Mouse (Mus musculus): ENCODE results near the gene Rinl.

Rinl gene

GRCm38 (mm10) chr7:28788307-28789195, at the start of gene Rinl:
TSS of gene Rinl (plus strand) at chr7:28788969.
- DNase-seq = peak in 1 of 2 experiments; percentile 51

DNA sequence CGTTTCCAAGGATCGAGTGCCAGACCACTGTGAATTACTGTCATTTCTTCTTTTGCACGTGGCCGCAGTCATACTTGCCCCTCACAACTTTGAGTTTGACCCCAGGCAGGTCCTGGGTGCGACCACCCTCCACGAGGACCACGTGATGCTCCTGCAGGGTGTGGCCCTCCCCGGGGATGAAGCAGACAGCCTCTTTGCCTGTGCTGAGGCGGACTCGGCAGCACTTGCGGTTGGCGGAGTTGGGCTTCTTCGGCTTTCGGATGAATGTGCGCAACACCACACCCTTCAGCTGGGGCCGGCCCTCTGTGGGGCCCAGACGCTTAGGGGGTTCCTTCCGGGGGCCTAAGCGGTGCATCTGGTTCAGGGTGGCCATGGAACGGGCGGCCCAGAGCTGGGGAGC, 48.9 kb upstream of the Rinl start:
- no peak for DNase-seq

DNA sequence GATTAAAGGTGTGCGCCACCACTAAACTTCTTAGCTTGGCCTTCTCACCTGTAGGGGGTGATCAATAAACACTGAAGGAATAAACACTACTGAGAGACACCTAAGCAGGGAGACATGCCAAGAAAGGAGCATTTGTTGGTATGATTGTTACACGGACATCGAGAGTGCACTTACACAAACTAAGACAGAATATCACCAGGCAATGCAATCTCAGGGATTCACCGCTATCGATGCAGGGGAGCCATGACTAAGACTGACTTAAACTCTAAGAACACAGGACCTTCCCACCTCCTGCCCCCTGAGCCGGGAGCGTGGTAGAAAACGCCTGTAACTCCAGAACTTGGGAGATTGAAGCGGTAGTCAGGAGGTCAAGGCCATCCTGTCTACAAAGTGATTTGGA, 47.8 kb upstream of the Rinl start:
- DNase-seq = no peak

GRCm38 (mm10) chr7:28741368-28741708, 47.4 kb upstream of the Rinl start:
- DNase-seq = no peak

DNA sequence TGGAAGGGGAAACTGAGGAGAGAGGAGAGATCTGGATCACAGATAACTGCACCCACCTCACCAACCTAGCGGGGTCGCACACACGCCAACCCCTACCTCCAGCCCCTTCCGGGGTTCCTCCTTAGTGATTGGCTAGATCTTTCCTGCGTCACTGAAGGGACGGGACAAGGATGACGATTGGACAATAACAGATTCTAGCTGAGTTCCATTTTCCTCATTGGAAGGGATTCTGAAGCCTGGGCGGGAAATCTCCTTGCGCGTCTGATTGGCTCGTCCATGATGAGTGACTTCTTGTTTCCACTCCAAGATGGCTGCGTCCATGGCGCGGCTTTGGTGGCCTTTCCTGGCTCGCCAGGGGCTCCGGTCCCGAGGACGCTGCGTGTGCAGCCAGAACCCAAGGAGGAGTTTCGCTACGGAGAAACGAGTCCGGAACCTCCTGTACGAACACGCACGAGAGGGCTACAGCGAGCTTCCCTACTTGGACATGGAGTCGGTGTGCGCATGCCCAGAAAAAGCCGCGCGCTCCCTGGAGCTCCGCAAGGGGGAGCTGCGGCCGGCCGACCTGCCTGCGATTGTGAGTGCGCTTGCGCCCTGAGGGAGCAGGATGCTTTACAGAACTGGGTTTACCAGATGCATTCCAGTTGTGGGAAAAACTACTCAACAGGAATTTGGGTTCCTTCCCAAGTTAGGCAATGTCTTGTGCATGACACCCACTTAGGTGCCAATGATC, 46.9 kb upstream of the Rinl start, which contains the start of the genes Mrps12 and Sars2:
Gene Mrps12, minus strand, starts transcription at position 112 of the 730 bp plus-strand sequence.
Gene Sars2, plus strand, starts transcription at position 284 of the 730 bp plus-strand sequence.
- DNase-seq = peak; percentile 95

- DNase-seq = no peak
Observed at GRCm38 (mm10) chr7:28749935-28750334, 38.8 kb upstream of the Rinl start.

DNA sequence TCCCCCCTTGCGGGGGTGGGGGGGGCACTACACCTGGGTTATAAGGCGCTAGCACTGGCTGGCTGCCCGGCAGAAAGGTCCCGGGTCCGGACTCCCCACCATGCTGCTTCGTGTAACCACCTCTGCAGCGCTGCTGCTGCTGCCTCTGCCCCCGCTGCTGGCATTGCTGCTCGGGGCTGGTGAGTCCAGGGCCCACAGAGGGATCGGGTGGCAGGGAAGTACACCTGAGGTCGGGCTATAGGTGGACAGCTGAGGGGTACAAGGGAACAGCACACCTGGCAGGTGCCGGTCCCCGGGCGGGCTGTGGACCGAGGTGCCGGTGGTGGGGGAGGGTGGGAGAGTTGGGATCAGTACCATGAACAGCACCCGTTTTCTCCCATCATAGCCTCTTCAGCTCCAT, 32.7 kb upstream of the Rinl start, which contains the start of gene Ccer2:
Gene Ccer2, plus strand, starts transcription at position 96 of the 400 bp plus-strand sequence.
- DNase-seq = no peak

GRCm38 (mm10) chr7:28758623-28759022, 30.1 kb upstream of the Rinl start:
- no peak for DNase-seq

- DNase-seq = no peak
Observed at GRCm38 (mm10) chr7:28761907-28762306, 26.9 kb upstream of the Rinl start.

- DNase-seq = no peak
Observed at GRCm38 (mm10) chr7:28765211-28765610, 23.6 kb upstream of the Rinl start.

DNA sequence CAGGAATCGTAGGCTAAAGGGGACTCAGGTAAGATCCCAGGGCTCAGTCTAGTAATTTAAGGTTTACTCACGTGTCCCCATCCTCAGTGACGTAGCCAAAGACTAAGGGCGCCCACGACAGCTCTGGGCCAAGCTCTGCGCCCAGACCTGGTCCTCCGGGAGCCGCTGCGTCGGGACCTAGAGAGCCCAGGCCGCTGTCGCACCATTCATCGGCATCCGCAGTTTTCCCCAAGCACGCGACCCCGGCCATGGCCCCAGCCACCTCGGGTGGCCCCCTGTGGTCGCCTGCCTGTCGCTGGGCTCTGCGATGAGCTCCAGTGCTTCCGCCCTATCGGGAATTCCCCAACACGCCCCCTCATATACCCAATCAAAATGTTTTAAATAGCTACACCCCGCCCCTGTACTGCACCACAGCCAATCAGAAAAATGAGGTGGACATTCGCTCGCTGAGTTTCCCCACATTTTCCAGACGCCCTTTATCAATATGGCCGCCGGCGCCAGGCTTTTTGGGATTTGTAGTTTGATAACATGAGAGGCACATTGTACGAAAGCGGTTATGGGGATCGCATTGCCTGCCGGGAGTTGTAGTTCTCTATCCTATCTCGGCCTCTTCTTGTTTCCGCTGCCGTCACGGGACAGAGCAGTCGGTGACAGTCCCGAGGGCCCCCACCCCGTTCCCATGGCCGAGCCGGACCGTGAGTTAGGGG, 22.4 kb upstream of the Rinl start, which contains the start of gene Sirt2:
Gene Sirt2, plus strand, starts transcription at position 563 of the 707 bp plus-strand sequence.
- DNase-seq = peak; percentile 98

GRCm38 (mm10) chr7:28766910-28767309, 21.9 kb upstream of the Rinl start:
- no peak for DNase-seq

- DNase-seq = peak in 1 of 2 experiments; percentile 21
Observed at GRCm38 (mm10) chr7:28767462-28767965, 21.3 kb upstream of the Rinl start, which contains the start of gene Nfkbib. TSS of gene Nfkbib (minus strand) at chr7:28767512.

DNA sequence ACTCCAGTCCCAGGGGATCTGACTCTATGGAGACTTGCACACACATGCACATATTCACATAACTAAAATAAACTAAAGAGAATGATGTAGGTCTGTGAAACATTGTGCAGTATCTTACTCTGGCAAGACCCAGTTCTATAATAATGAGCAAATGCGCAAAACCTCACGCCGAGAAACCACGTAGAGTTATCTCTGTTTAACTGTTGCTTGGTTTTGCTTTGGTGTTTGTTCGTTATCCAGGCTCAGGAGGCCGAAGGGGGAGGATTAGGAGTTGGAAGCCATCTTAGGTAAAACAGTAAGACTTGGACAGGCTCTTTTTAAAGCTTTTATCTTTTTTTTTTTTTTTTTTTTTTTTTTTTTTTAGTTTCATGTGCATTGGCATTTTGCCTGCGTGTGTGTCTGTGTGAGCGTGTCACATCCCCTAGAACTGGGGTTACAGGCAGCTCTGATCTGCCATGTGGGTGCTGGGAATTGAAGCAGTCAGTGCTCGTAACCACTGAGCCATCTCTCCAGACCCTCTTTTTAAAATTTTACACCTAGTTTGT, 19.3 kb upstream of the Rinl start:
- DNase-seq = no peak

- DNase-seq = no peak
Observed at GRCm38 (mm10) chr7:28770309-28770708, 18.5 kb upstream of the Rinl start.

DNA sequence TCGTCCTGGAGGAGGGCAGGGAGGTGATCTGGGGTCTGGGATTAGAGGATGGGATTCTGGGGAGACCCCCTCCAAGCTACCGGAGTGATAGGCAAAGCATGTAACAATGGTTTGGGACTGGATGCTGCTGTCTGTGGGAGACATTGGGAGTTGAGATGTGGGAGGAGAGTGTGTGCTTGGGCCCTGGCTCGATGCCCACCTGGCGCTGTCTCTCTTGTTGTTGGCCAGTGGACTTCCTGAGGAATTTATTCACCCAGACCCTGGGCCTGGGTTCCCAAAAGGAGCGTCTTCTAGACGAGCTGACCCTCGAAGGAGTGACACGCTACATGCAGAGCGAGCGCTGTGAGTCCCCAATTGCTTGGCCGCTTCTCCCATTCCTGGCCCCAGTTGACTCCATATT, 16.9 kb upstream of the Rinl start:
- peak in 1 of 2 experiments; percentile 51 for DNase-seq

GRCm38 (mm10) chr7:28773163-28773562, 15.6 kb upstream of the Rinl start:
- no peak for DNase-seq

DNA sequence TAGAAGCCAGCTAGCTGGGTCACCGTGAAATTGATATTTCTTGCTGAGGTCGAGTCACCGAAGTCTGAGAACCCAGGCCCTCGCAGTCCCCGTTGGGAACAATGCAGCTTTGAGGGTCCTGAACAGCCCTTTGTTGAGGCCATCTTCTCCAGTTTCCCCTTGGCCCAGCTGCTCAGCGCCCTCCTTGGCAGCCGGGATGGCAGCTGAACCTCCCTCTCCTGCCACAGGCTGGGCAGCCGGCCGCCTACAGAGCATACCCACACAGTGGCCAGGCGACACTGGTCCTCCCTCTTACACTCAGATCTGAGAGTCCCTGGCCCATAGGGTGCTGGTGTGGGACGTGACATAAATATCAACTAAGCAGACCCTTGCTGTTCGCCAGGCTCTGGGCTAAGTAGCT, 14.6 kb upstream of the Rinl start:
- DNase-seq = no peak

DNA sequence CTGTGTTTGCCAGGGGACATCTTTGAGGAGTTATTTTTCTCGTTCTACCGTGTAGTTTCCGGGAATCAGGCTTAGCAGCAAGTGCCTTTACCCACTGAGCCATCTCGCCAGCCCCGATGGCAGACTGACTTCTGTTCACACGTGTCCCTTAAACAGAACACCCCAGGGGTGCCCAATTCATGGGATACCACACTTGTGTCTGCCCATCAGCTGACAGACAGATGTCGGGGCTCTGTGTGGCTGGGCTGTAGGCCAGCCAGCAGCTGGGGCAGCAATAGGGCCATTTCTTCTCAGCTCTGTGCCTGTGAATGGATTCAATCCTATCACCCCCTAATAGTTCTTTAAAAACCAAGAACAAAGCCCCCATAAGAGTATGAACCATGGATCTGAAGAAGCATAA, 13.6 kb upstream of the Rinl start:
- DNase-seq = no peak

- DNase-seq = no peak
Observed at GRCm38 (mm10) chr7:28778825-28779224, 9.9 kb upstream of the Rinl start.

DNA sequence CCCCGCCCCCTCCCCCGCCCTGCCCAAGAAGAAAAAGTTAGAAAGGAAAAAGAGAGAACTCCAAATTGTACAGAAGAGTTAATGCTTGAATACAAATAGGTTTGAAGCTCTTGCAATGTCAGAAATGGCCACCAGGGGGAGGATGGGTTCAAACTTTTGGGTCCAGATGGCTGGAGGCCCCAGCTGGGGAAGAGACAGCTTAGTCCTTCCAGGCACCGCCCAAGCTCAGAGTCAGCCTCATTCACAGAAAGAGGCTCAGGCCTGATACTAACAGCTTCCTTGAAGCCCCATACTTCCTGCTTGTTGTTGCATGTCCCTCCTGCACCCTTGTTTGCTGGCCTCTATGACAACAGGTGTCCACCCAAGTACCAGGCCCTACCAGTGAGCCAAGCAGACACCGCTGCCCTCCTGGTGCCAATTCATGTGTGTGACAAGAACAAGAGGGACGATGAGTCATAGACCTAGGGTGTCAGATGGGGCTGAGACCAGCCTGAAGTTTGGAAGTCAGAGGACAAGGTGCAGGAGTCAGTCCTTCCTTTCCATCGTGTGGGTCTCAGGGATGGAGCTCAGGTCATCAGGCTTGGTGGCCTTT, 8.6 kb upstream of the Rinl start:
- peak; percentile 84 to 90 for DNase-seq

- no peak for DNase-seq
Observed at GRCm38 (mm10) chr7:28780857-28781256, 7.9 kb upstream of the Rinl start.
